Mouse (Mus musculus) bone marrow, adult 2 months (tissue): ENCODE data around the gene Pdzd7.

Source experiments
- CTCF ChIP-seq: fragments of 200-500 bp; IDR thresholded peaks from 2 replicates; pipeline ENCODE4 v1.5.1; 2011; ENCODE audit warnings: low read length, control low read depth; ENCODE audit not compliant: control insufficient read depth, insufficient read depth
- POLR2A ChIP-seq: fragments of 200-500 bp; IDR thresholded peaks from 2 replicates; pipeline ENCODE4 v1.6.1; 2011; ENCODE audit warnings: low read depth, mild to moderate bottlenecking, control low read depth, low read length, borderline replicate concordance; ENCODE audit not compliant: control insufficient read depth

GRCm38 (mm10) chr19:45073871-45074542, 28.5 kb upstream of the Pdzd7 start:
- TF ChIP-seq CTCF (peak; percentile 92), POLR2A (no peak)
